Comparison of ENCODE assay signal across 11 mouse cellular contexts in the genomic region with DNA sequence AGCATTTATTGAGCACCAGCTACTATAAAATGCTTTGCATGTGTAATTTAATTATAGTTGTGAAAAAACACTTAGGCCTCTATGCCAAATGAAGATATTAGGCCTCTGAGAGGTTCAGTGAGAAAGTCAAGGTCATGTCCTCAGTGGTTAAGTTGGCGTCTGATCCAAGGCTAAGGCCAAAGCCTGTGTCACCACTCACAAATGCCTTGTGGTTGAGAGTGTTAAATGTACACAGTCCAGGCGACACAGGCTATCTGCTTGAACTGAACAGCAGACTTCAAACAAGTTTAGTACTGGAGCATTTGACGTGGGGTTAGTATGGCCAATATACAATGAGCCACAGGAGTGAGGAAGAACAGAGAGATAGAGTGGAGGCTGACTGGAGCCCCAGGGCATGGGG.
"Had no signal": no experiment of that assay in that cellular context is flagged by ENCODE, and none has a peak within 500 bp of the region (broad histone marks: within the 10 kb centered on the region; RNA-seq: fewer than 3 reads in every experiment).

No protein-coding gene starts in this region.

- H3K9ac ChIP-seq: limb, embryonic 15.5 days; liver, embryonic 14.5 days; midbrain, embryonic 12.5 days; stomach, embryonic 15.5 days had no signal

- H3K4me2 ChIP-seq: limb, embryonic 15.5 days; midbrain, embryonic 12.5 days; stomach, embryonic 15.5 days had no signal

- H3K4me1 ChIP-seq: midbrain, embryonic 12.5 days had no signal

- H3K4me3 ChIP-seq: limb, embryonic 15.5 days; midbrain, embryonic 12.5 days; stomach, embryonic 15.5 days had no signal

- H3K27me3 ChIP-seq: limb, embryonic 15.5 days; midbrain, embryonic 12.5 days; stomach, embryonic 15.5 days had no signal

- H3K27ac ChIP-seq: limb, embryonic 15.5 days; liver, embryonic 14.5 days; midbrain, embryonic 12.5 days; stomach, embryonic 15.5 days had no signal

- H3K36me3 ChIP-seq: limb, embryonic 15.5 days; midbrain, embryonic 12.5 days; stomach, embryonic 15.5 days had no signal

- DNase-seq: kidney, postnatal 36 days; layer of hippocampus, adult 9-11 months; layer of hippocampus, postnatal 36 days; lung, adult 18-20 months; right cerebral cortex, postnatal 14 days; thymus, adult 2 months; thymus, postnatal 25 days had no signal

- H3K9me3 ChIP-seq: limb, embryonic 15.5 days; midbrain, embryonic 12.5 days; stomach, embryonic 15.5 days had no signal
